Mouse (Mus musculus): ENCODE measurements around the gene Tas2r130. TPM values are rescaled to one million over a fixed set of nuclear protein-coding genes. Genes with fewer than 3 reads are reported as not detected.
"Not testable (repeated sequence)": the region's sequence is repeated elsewhere in the genome, so short reads cannot be mapped to it uniquely, and the experiment has no call there.

Gene Tas2r130
- polyA plus RNA-seq (2015; fragmentation: Nextera tagmentation; extraction: Ambion mirVana): not detected in 2 replicates

GRCm38 (mm10) chr6:131630812-131631211 is at the start of gene Tas2r130:
Tas2r130 (minus strand) TSS chr6:131630912.
- DNase-seq: no peak
- TF ChIP-seq EP300 (IDR thresholded peaks at IDR 0.05; ENCODE audit: low read depth) (no peak), CTCF (IDR thresholded peaks at IDR 0.05; ENCODE audit: low read depth) (no peak)
- H3K27me3 ChIP-seq (ENCODE audit: insufficient read depth, low read length): no peaks in the 10 kb centered on the region
- no peaks in the 10 kb centered on the region; the same call in 1 of the 2 replicates for H3K9me3 ChIP-seq (ENCODE audit: low read length)
- H3K4me1 ChIP-seq (ENCODE audit: insufficient read depth): no peaks in the 10 kb centered on the region
- ATAC-seq: no peak
- 64% methylated on average over 3 of the region's 3 CpGs for WGBS (ENCODE audit: insufficient replicate concordance)
- no peaks in the 10 kb centered on the region for H3K36me3 ChIP-seq (replicated peaks; ENCODE audit: insufficient read depth, low read length)
- H3K9ac ChIP-seq (replicated peaks): no peak within 1 kb of the TSS
- H3K27ac ChIP-seq (ENCODE audit: low read depth): no peak within 1 kb of the TSS
- H3K4me3 ChIP-seq (ENCODE audit: low read depth, low read length): no peak within 1 kb of the TSS
- H3K4me2 ChIP-seq (ENCODE audit: low read depth, low read length): no peak within 1 kb of the TSS

- Histone ChIP-seq H3K4me3 (ENCODE audit: low read depth, low read length) (no peak within 1 kb of the TSS), H3K27me3 (ENCODE audit: insufficient read depth, low read length) (no peaks in the 10 kb centered on the region), H3K9ac (replicated peaks) (no peak within 1 kb of the TSS), H3K36me3 (replicated peaks; ENCODE audit: insufficient read depth, low read length) (no peaks in the 10 kb centered on the region), H3K4me2 (ENCODE audit: low read depth, low read length) (no peak within 1 kb of the TSS), H3K9me3 (ENCODE audit: low read length) (no peaks in the 10 kb centered on the region), H3K4me1 (ENCODE audit: insufficient read depth) (no peaks in the 10 kb centered on the region), H3K27ac (ENCODE audit: low read depth) (no peak within 1 kb of the TSS)
- no peak for TF ChIP-seq CTCF (IDR thresholded peaks at IDR 0.05; ENCODE audit: low read depth)
- no peak for TF ChIP-seq EP300 (IDR thresholded peaks at IDR 0.05; ENCODE audit: low read depth)
- no peak for ATAC-seq
- 60% methylated on average over 3 of the region's 3 CpGs for WGBS (ENCODE audit: insufficient replicate concordance)
- DNase-seq: no peak
Observed at GRCm38 (mm10) chr6:131678786-131679185, 48.1 kb upstream of the Tas2r130 start, which contains the start of gene Tas2r106. Tas2r106 (minus strand) TSS chr6:131678886.

- H3K4me1 ChIP-seq (ENCODE audit: insufficient read depth): no peaks in the 10 kb centered on the region
- no peaks in the 10 kb centered on the region for H3K36me3 ChIP-seq (replicated peaks; ENCODE audit: insufficient read depth, low read length)
- no peak for DNase-seq
- H3K27me3 ChIP-seq (ENCODE audit: insufficient read depth, low read length): no peaks in the 10 kb centered on the region
- no peak within 1 kb of the TSS for H3K27ac ChIP-seq (ENCODE audit: low read depth)
- H3K4me3 ChIP-seq (ENCODE audit: low read depth, low read length): no peak within 1 kb of the TSS
- H3K4me2 ChIP-seq (ENCODE audit: low read depth, low read length): no peak within 1 kb of the TSS
- H3K9me3 ChIP-seq (ENCODE audit: low read length): no peaks in the 10 kb centered on the region; the same call in 1 of the 2 replicates
- no peak for ATAC-seq
- H3K9ac ChIP-seq (replicated peaks): no peak within 1 kb of the TSS
- TF ChIP-seq CTCF (IDR thresholded peaks at IDR 0.05; ENCODE audit: low read depth) (no peak), EP300 (IDR thresholded peaks at IDR 0.05; ENCODE audit: low read depth) (no peak)
Observed at GRCm38 (mm10) chr6:131660049-131660448, 29.3 kb upstream of the Tas2r130 start, which contains the start of gene Tas2r107. Tas2r107 (minus strand) TSS chr6:131660149.

- H3K4me3 ChIP-seq (ENCODE audit: low read depth, low read length); DNase-seq; H3K9me3 ChIP-seq (ENCODE audit: low read length); ATAC-seq; H3K27me3 ChIP-seq (ENCODE audit: insufficient read depth, low read length); H3K9ac ChIP-seq (replicated peaks); H3K4me2 ChIP-seq (ENCODE audit: low read depth, low read length); H3K4me1 ChIP-seq (ENCODE audit: insufficient read depth); H3K36me3 ChIP-seq (replicated peaks; ENCODE audit: insufficient read depth, low read length); H3K27ac ChIP-seq (ENCODE audit: low read depth): not testable (repeated sequence)
- 82% methylated on average over 1 of the region's 1 CpGs for WGBS (ENCODE audit: insufficient replicate concordance)
Observed at GRCm38 (mm10) chr6:131609956-131610355, 20.8 kb downstream of the Tas2r130 start.

GRCm38 (mm10) chr6:131604821-131605220 is 25.9 kb downstream of the Tas2r130 start:
- TF ChIP-seq CTCF (IDR thresholded peaks at IDR 0.05; ENCODE audit: low read depth): no peak
- no peak for TF ChIP-seq EP300 (IDR thresholded peaks at IDR 0.05; ENCODE audit: low read depth)
- ATAC-seq: no peak
- H3K36me3 ChIP-seq (replicated peaks; ENCODE audit: insufficient read depth, low read length): no peaks in the 10 kb centered on the region
- no peak for DNase-seq
- no peaks in the 10 kb centered on the region; the same call in 1 of the 2 replicates for H3K9me3 ChIP-seq (ENCODE audit: low read length)
- H3K9ac ChIP-seq (replicated peaks): no peak overlapping the region
- H3K27me3 ChIP-seq (ENCODE audit: insufficient read depth, low read length): no peaks in the 10 kb centered on the region
- H3K4me3 ChIP-seq (ENCODE audit: low read depth, low read length): no peak overlapping the region
- no peak overlapping the region for H3K4me2 ChIP-seq (ENCODE audit: low read depth, low read length)
- no peaks in the 10 kb centered on the region for H3K4me1 ChIP-seq (ENCODE audit: insufficient read depth)
- WGBS (ENCODE audit: insufficient replicate concordance): 86% methylated on average over 4 of the region's 4 CpGs
- H3K27ac ChIP-seq (ENCODE audit: low read depth): no peak overlapping the region

Other genes starting within 250 kb of the Tas2r130 start
- gene Ybx3, start 242.4 kb downstream of the Tas2r130 start, polyA plus RNA-seq (2015; fragmentation: Nextera tagmentation; extraction: Ambion mirVana): 38.9 and 67.2 TPM in 2 replicates
- gene 5430401F13Rik, start 144.5 kb downstream of the Tas2r130 start, polyA plus RNA-seq (2015; fragmentation: Nextera tagmentation; extraction: Ambion mirVana): not detected in 2 replicates
- not detected in 2 replicates for gene Gm6619, start 144.5 kb downstream of the Tas2r130 start, polyA plus RNA-seq (2015; fragmentation: Nextera tagmentation; extraction: Ambion mirVana)
- not detected in 2 replicates for gene Tas2r107, start 29.2 kb upstream of the Tas2r130 start, polyA plus RNA-seq (2015; fragmentation: Nextera tagmentation; extraction: Ambion mirVana)
- gene Tas2r106, start 48.0 kb upstream of the Tas2r130 start, polyA plus RNA-seq (2015; fragmentation: Nextera tagmentation; extraction: Ambion mirVana): not detected in 2 replicates
- gene Tas2r104, start 54.8 kb upstream of the Tas2r130 start, polyA plus RNA-seq (2015; fragmentation: Nextera tagmentation; extraction: Ambion mirVana): not detected in 2 replicates
- not detected in 2 replicates for gene Tas2r105, start 56.6 kb upstream of the Tas2r130 start, polyA plus RNA-seq (2015; fragmentation: Nextera tagmentation; extraction: Ambion mirVana)
- not detected in 2 replicates for gene Tas2r114, start 59.2 kb upstream of the Tas2r130 start, polyA plus RNA-seq (2015; fragmentation: Nextera tagmentation; extraction: Ambion mirVana)

Data from liver, postnatal 0 days (tissue).